Mouse (Mus musculus): ENCODE measurements around the gene Klhl5.

Gene Klhl5

GRCm38 (mm10) chr5:65106876-65107772 lies at the start of gene Klhl5:
Gene Klhl5, plus strand, starts transcription at chr5:65107539.
- DNase-seq (ENCODE audit: low spot score) = peak; percentile 89

DNA sequence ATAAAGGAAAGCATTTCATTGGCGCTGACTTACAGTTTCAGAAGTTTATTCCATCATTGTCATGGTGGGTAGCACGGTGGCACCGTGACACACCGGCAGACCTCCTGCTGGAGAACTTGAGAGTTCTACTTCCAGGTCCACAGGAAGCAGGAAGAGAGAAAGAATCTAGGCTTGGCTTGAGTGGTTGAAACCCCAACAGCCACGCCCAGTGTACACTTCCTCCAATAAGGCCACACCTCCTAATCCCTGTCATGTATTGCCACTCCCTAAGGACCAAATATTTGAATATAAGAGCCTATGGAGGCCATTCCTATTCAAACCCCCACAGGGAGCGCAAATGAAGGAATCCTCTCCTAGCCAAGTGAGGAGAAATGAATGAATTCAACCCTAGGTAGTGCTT lies 49.7 kb upstream of the Klhl5 start:
- DNase-seq (ENCODE audit: low spot score) = no peak

DNA sequence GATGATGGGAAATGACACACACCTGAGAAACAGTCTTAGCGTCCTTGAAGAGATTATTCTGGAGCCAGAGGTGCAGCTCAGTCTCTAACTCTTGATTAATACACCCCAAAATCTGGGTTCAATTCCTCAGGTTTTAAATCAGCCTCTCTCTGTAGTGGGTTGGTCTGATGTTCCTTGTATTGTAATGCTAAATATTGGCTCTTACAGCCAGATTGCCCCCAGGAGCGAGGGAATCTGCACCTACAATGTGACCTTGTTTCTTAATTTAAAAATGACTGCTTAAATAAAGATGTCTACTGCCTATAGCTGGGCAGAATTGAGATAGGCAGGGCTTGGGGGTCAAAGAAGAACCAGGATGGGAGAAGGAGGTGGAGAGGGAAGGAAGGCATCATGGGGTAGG lies 47.5 kb upstream of the Klhl5 start:
- no peak for DNase-seq (ENCODE audit: low spot score)

DNA sequence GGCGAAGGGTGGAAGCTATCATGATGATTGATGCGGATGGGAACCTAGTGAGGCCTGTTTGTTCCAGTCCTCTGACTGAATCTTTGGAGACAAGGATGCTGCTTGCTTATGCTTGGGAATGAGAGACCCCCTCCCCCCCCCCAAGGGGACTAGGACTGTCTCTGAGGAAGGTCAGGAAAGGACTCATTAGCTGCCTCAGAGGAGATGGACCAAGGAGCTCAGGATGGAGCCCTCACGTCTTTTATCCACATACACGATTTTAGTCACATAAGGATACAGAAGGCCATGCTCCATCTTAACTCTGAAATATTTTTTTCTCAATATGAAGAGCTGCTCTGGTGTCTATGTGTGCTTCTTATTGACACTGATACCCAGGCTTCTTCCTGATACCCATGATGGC lies 45.1 kb upstream of the Klhl5 start:
- no peak for DNase-seq (ENCODE audit: low spot score)

DNA sequence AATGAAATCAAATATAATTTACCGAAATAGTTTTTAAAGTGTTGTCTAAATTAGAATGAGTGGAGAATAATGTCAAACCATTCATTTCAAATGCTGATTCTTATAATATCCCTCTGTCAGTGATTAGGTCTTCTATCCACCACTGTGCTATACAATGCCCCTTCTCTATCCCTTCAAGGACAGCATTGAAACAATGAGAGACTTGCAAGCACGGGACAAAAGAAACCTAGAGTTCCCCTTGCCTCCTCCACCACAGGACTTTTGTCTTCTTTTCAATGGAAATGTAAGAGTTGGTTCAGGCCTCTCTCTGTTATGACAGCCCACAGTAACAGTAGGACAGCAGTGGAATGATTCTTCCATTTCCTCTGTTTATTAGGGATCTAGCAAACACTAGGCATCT lies 44.1 kb upstream of the Klhl5 start:
- DNase-seq (ENCODE audit: low spot score) = no peak

GRCm38 (mm10) chr5:65068166-65068565 lies 39.2 kb upstream of the Klhl5 start:
- no peak for DNase-seq (ENCODE audit: low spot score)

DNA sequence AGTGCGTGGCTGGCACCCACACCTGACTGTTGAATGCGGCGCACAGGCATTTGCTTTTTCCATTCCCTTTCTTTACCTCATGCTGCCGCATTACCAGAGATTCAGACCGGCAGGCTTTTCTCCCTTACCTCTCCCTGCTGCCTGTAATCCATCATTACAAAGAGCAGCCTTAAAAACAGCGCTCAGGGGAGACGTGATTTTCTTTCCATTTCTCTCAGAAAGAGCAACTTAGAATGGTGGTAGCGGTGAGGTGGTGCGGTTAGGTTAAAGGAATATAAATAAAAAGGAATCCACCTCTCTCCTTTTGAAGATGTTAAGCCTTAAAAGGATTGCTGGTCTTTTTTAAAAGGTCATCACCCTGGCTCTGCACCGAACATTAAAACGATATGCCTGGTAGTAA lies 37.5 kb upstream of the Klhl5 start:
- no peak for DNase-seq (ENCODE audit: low spot score)

DNA sequence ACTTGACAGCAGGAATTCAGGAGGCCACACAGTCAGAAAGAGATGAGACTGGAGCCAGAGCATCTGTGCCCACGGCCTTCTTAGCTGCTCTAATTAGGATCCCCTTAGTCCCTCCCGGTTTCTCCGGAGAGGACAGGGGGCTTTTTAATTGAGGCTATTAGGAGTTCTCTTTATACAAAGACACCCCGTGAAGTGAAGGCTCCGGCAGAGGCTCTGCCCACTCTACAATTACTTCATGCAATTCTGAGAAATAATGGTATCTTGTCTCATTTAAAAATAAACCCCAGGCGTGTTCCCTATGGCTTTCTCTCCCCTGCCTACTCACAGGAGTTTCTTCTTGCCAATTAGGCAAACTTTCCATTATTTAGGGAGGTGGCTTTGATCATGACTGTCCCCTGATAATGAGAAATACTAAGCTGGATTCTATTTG lies 35.6 kb upstream of the Klhl5 start:
- no peak for DNase-seq (ENCODE audit: low spot score)

DNA sequence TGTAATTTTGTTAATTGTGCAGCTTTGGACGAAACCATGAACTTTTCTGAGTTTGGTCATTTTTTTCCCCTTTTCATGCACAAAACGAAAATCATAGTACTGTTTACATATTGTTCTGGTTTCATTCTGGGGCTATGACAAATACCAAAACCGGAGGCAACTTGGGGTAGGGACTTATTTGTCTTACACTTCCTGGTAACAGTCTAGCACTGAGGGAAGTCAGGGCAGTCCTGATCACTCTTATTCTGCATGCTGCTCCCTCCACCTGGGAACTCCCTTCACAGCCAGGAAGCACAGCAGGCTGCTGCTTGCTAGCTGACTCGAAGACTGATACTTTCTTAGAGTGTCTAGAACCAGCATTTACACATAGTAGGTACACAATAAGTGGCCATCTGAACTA lies 34.1 kb upstream of the Klhl5 start:
- DNase-seq (ENCODE audit: low spot score) = no peak

GRCm38 (mm10) chr5:65074693-65075092 lies 32.6 kb upstream of the Klhl5 start:
- DNase-seq (ENCODE audit: low spot score) = no peak

DNA sequence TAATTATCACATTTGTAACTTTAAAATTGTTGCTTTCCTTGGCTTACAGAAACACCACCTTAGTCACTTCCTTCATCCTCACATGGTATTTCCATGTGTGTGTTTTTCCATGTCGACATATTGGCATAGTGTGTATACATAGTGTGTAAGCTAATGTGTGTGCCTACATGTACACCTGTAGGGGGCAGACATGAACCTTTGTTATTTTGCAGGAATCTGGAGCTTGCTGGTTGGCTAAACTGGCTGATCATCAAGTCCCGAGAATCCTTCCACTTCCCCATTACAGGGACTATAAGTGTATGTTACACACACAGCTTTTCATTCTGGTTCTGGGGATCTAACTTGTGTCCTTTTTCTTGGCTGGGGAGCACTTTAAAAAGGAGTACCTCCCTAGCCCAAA lies 31.3 kb upstream of the Klhl5 start:
- no peak for DNase-seq (ENCODE audit: low spot score)

GRCm38 (mm10) chr5:65076748-65077147 lies 30.6 kb upstream of the Klhl5 start:
- no peak for DNase-seq (ENCODE audit: low spot score)

DNA sequence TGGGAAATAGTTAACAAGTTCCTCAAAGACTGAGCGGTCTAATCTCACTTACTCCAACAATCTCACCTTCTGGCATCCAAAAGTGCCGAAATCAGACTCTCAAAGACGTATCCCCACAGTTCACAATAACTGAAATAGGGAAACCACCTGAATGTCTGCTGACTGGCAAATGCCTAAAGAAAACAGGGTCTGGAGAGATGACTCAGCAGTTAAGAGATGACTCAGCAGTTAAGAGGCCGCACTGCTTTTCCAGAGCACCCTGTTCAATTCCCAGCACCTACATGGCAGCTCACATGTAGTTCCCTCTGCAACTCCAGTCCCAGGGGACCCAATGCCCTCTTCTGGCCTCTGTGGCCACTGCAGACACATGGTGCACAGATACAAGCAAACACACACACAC lies 29.3 kb upstream of the Klhl5 start:
- no peak for DNase-seq (ENCODE audit: low spot score)

DNA sequence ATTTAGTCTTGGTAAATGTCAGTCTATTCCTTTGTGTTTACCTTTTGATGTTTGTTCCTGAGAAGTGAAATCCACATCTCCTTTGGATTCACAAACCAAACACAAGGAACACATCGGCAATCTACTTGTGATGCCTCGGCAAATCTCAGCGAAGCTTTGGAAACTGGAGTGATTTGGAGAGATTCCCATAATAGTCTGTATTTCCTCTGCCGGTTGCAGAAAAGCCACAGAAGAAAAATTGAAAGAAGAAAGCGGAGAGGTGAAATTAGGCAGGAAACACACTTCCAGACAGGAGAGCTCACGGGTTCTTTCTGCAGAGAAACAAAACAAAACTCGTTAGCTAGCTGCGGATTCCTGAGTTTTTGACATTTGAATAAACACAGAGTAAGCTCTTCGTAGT lies 27.5 kb upstream of the Klhl5 start:
- no peak for DNase-seq (ENCODE audit: low spot score)

GRCm38 (mm10) chr5:65081836-65082235 lies 25.5 kb upstream of the Klhl5 start:
- DNase-seq (ENCODE audit: low spot score) = no peak

GRCm38 (mm10) chr5:65086522-65086921 lies 20.8 kb upstream of the Klhl5 start:
- DNase-seq (ENCODE audit: low spot score) = no peak

GRCm38 (mm10) chr5:65089707-65090106 lies 17.6 kb upstream of the Klhl5 start:
- no peak for DNase-seq (ENCODE audit: low spot score)

DNA sequence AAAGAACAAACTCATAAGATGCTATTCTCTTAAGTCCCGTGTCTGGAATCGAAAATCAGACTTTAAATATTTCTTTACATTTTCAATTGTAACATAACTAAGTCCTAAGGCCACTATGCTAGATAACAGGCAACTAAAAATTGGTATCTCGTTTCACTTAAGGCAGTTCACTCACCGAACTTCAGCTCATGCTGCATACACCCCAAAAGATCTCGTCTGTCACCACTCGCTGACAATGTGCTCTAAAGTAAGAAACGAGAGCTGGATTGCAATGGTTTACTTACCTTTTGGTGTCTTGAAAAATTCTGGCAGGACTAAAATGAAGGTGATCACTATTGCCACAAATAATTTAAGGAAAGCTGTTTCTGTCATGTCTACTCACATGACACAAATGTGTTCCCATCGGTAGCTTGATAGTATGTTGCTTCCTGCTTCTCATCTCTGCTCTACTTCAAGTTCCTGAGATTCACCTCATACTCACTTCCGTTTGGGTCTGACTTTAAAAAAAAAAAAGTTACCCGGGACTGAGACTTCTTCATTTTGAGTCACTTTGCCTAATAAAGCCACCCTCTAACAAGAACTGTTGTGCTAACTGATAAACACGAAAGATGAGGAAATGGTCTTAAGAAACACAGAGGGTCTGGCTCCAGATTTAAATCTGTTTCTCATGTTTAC lies 16.0 kb upstream of the Klhl5 start:
- no peak for DNase-seq (ENCODE audit: low spot score)

DNA sequence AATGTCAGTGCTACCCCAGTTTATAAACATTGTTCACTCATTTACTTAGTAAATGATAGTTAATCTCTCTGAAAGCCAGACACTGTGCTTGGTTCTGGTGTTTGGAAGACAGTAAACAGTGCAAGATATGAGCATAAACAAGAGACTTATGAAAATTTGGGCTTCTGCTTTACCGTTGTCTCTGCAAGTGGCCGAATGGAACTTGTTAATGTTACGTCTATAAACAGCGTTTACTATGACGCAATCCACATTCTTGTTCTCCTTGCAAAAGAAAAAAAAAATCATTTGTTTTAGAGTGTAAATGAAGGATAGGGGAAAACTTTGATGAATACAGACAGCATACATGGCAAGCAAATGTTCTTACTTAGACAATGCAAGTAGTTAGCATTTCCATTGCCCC lies 15.4 kb upstream of the Klhl5 start, which contains the start of gene Tmem156:
Gene Tmem156 (minus strand): TSS at position 212 of the 400 bp plus-strand sequence.
- DNase-seq (ENCODE audit: low spot score) = no peak

- peak; percentile 52 for DNase-seq (ENCODE audit: low spot score)
Measured at GRCm38 (mm10) chr5:65093769-65094168, 13.6 kb upstream of the Klhl5 start.

- DNase-seq (ENCODE audit: low spot score) = no peak
Measured at GRCm38 (mm10) chr5:65094902-65095545, 12.3 kb upstream of the Klhl5 start.

DNA sequence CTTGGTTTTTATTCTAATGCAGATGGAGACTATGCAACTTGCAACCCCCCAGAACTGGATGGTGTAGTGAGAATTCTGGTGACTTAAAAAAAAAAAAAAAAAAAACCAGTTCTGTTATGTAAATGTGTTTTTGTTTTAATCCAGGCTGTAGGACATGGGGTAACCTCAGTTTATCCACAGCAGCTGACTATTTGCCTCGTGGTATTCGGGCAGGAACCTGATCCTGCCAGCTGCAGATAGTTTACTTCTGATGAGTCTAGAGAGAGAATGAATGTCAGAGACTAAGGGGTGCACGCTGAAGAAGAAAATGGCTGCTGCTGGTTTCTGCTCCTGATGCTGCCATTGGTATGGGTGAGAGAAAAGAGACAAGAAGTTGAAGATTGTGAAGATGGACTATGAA lies 11.3 kb upstream of the Klhl5 start:
- DNase-seq (ENCODE audit: low spot score) = no peak

DNA sequence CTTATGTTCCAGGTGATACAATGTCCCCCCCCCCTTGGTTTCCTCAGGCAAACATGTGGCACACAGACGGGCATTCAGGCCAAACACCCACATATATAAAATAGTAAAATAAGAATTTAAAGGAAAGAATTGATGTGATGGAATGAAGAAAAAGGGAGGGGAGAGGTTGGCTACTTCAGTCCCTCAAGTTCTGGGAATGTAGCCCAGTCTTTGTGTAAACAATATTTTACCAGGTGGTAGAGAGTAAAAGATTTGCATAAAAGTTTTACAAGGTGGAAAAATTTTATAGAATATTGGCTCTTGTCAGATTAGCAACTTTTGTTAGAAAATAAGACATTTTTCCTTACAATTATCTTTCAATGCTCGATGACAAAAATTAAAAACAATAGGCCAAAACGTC lies 10.5 kb upstream of the Klhl5 start:
- DNase-seq (ENCODE audit: low spot score) = no peak

Data from embryo, embryonic 10 days (tissue).